ENCODE assay signal across 8 mouse cellular contexts in the genomic region with DNA sequence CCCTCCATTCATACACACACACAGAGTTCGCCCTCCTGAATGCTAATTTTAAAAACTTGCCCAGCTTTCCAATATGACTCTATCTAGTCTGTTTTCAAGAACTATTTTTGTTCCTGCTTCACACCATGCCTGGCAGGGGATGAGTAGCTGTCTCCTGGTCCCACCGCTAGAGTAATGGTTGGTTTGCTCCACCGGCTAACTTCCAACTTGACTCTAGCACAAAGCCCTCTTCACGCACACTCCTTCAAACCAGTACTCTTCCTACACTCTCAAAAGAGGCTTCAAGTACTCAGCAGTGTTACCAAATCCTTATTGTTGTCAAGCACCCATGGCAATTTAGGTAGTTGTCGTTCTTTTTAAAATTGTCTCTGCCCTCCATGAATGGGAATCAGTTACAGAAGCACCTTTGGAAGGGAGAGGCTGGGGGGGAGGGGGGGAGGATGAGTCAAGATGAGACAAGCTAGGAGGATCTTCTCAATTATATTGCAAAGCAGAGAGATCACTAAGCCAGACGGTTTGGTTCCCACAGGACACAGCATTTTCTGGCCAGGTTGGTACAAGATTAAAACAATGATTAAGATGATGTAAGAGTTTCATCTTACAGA. TPM values are rescaled to one million over a fixed set of nuclear protein-coding genes. Genes with fewer than 3 reads are reported as not detected.
DNase-seq lines count a peak whose midpoint lies in the region; ATAC-seq and TF ChIP-seq lines count a peak whose summit lies in the region.

No protein-coding gene starts in this region.

- TF ChIP-seq CTCF in kidney, postnatal 0 days (IDR thresholded peaks at IDR 0.05; ENCODE audit: low read depth), result no peak
- no peak for TF ChIP-seq CTCF in cortical plate, adult 2 months (IDR thresholded peaks at IDR 0.05; ENCODE audit: extremely low read depth, insufficient read depth, low read length)

- DNase-seq in kidney, postnatal 0 days (ENCODE audit: low spot score), result no peak
- DNase-seq in kidney, adult 8-10 months, result no peak
- DNase-seq in midbrain, embryonic 14.5 days, result no peak
- no peak for DNase-seq in gastrocnemius, postnatal 36 days
- DNase-seq in yolk sac, embryonic 10.5 days (ENCODE audit: low spot score), result no peak
- no peak for DNase-seq in kidney, postnatal 10 days

- no peaks in the 10 kb centered on the region for H3K36me3 ChIP-seq in kidney, postnatal 0 days (ENCODE audit: insufficient read depth, low read length)
- H3K36me3 ChIP-seq in hindbrain, embryonic 16.5 days (ENCODE audit: control insufficient read depth, insufficient read depth, low read length), result no peaks in the 10 kb centered on the region
- H3K36me3 ChIP-seq in midbrain, embryonic 14.5 days (ENCODE audit: control insufficient read depth, insufficient read depth, low read length), result no peaks in the 10 kb centered on the region

- no peak overlapping the region for H3K9ac ChIP-seq in kidney, postnatal 0 days (ENCODE audit: low read depth, low read length)
- peak overlapping the region; percentile 45 for H3K9ac ChIP-seq in hindbrain, embryonic 16.5 days (ENCODE audit: low read depth, low read length)
- peak overlapping the region; percentile 97 for H3K9ac ChIP-seq in midbrain, embryonic 14.5 days (replicated peaks; ENCODE audit: low read length)

- H3K27ac ChIP-seq in kidney, postnatal 0 days, result no peak overlapping the region
- H3K27ac ChIP-seq in cortical plate, adult 2 months (ENCODE audit: insufficient read depth, low read length), result peak overlapping the region; percentile 52; the same call in 1 of the 2 replicates
- H3K27ac ChIP-seq in hindbrain, embryonic 16.5 days (ENCODE audit: low read depth, low read length), result no peak overlapping the region
- no peak overlapping the region for H3K27ac ChIP-seq in midbrain, embryonic 14.5 days (replicated peaks; ENCODE audit: low read depth, low read length)

- TF ChIP-seq POLR2A in cortical plate, adult 2 months (IDR thresholded peaks at IDR 0.05; ENCODE audit: extremely low read depth, insufficient read depth, low read length), result no peak

- intact Hi-C loops in gastrocnemius, postnatal 36 days (cut with DNase I), result no loop called here

- peaks cover 16% of the 10 kb centered on the region for H3K4me1 ChIP-seq in kidney, postnatal 0 days (replicated peaks; ENCODE audit: insufficient read depth, low read length)
- peaks cover 6% of the 10 kb centered on the region for H3K4me1 ChIP-seq in cortical plate, adult 2 months (ENCODE audit: control insufficient read depth, insufficient read depth, low read length)
- H3K4me1 ChIP-seq in hindbrain, embryonic 16.5 days (ENCODE audit: control insufficient read depth, insufficient read depth, low read depth, low read length), result peaks cover 31% of the 10 kb centered on the region
- peaks cover 46% of the 10 kb centered on the region for H3K4me1 ChIP-seq in midbrain, embryonic 14.5 days (ENCODE audit: control insufficient read depth, insufficient read depth, low read length)

- ATAC-seq in kidney, postnatal 0 days (replicated peaks; ENCODE audit: low FRiP score, low read depth), result no peak
- ATAC-seq in hindbrain, embryonic 16.5 days, result no peak
- no peak for ATAC-seq in midbrain, embryonic 14.5 days (ENCODE audit: low FRiP score, low TSS enrichment)

- H3K4me2 ChIP-seq in kidney, postnatal 0 days (ENCODE audit: low read length), result peak overlapping the region; percentile 90
- peak overlapping the region; percentile 92 for H3K4me2 ChIP-seq in hindbrain, embryonic 16.5 days (ENCODE audit: low read length)
- H3K4me2 ChIP-seq in midbrain, embryonic 14.5 days (ENCODE audit: low read length), result peak overlapping the region; percentile 81

- H3K27me3 ChIP-seq in kidney, postnatal 0 days (ENCODE audit: insufficient read depth, low read length), result no peaks in the 10 kb centered on the region
- no peaks in the 10 kb centered on the region for H3K27me3 ChIP-seq in hindbrain, embryonic 16.5 days (replicated peaks; ENCODE audit: control insufficient read depth, insufficient read depth, low read length)
- H3K27me3 ChIP-seq in midbrain, embryonic 14.5 days (ENCODE audit: control insufficient read depth, insufficient read depth, low read length), result no peaks in the 10 kb centered on the region

- no peak overlapping the region for H3K4me3 ChIP-seq in kidney, postnatal 0 days (replicated peaks; ENCODE audit: low read depth, low read length)
- H3K4me3 ChIP-seq in cortical plate, adult 2 months (ENCODE audit: insufficient read depth, low read length), result peak overlapping the region; percentile 92
- peak overlapping the region; percentile 93 for H3K4me3 ChIP-seq in hindbrain, embryonic 16.5 days (ENCODE audit: low read length)
- peak overlapping the region; percentile 96 for H3K4me3 ChIP-seq in midbrain, embryonic 14.5 days (replicated peaks; ENCODE audit: low read depth, low read length)

- H3K9me3 ChIP-seq in kidney, postnatal 0 days (replicated peaks; ENCODE audit: low read length), result no peaks in the 10 kb centered on the region
- H3K9me3 ChIP-seq in hindbrain, embryonic 16.5 days (ENCODE audit: control insufficient read depth, low read length), result no peaks in the 10 kb centered on the region
- H3K9me3 ChIP-seq in midbrain, embryonic 14.5 days (ENCODE audit: control insufficient read depth, low read length), result no peaks in the 10 kb centered on the region

- WGBS in kidney, postnatal 0 days, result 80% methylated on average over 6 of the region's 6 CpGs
- WGBS in hindbrain, embryonic 16.5 days, result 20% methylated on average over 6 of the region's 6 CpGs
- WGBS in midbrain, embryonic 14.5 days, result 9% methylated on average over 6 of the region's 6 CpGs

RNA-seq across cellular contexts. Expression of gene Slc22a23, which starts 2.6 kb away (rescaled TPM):
- polyA plus RNA-seq in kidney, postnatal 0 days (2015; fragmentation: Nextera tagmentation; extraction: Ambion mirVana), result 4.3 TPM in 2 replicates
- polyA plus RNA-seq in cortical plate, adult 2 months (2012; rRNA removed), result 48.1 and 54.4 TPM in 2 replicates
- 14.9 and 15.6 TPM in 2 replicates for polyA plus RNA-seq in hindbrain, embryonic 16.5 days (2015; fragmentation: Nextera tagmentation; extraction: Ambion mirVana)
- 23.4 and 28.0 TPM in 2 replicates for polyA plus RNA-seq in midbrain, embryonic 14.5 days (2014; fragmentation: Nextera tagmentation; extraction: Ambion mirVana)
- 10 to 100 TPM in 1 of 2 experiments, 1 to 10 TPM in 1; 8.5 to 10.2 TPM for total RNA-seq in gastrocnemius, postnatal 36 days (2021)
